Mouse (Mus musculus): Measurements from ENCODE around the gene P2ry10. TPM values are rescaled to one million over a fixed set of nuclear protein-coding genes. Genes with fewer than 3 reads are reported as not detected.
"Not testable (repeated sequence)": the region's sequence is repeated elsewhere in the genome, so short reads cannot be mapped to it uniquely, and the experiment has no call there.

Gene P2ry10
- polyA plus RNA-seq (2016; fragmentation: Nextera tagmentation; extraction: Ambion mirVana) = not detected in 2 replicates

DNA sequence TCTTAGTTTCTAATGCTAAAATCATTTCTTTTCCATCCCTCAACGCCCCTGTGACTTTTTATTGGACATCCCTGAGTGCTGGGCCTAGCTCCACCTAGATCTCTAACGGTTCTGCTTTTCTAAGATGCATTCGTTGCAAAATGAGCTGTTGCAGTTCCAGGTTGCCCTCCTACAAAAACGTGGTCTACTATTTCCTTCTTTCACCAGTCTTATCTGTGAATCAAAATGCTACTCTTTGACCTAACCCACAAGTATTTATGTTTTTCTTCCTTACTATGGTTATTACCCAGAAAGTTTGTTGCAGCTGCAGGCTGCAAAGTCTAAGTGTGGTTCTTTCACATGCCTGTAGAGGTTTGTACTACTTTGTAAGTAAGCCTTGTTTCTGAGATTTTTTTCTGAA lies at the start of gene P2ry10:
P2ry10 (plus strand) TSS at position 316 of the 400 bp plus-strand sequence.
- no peak within 1 kb of the TSS for H3K4me2 ChIP-seq (replicated peaks)
- no peak within 1 kb of the TSS for H3K4me3 ChIP-seq
- H3K9ac ChIP-seq = no peak within 1 kb of the TSS
- no peaks in the 10 kb centered on the region for H3K4me1 ChIP-seq
- WGBS = 60% methylated on average over 4 of the region's 4 CpGs
- H3K9me3 ChIP-seq = no peaks in the 10 kb centered on the region
- no peak for ATAC-seq (ENCODE audit: low FRiP score, low read depth)
- no peak within 1 kb of the TSS for H3K27ac ChIP-seq
- H3K36me3 ChIP-seq = no peaks in the 10 kb centered on the region
- H3K27me3 ChIP-seq (replicated peaks) = no peaks in the 10 kb centered on the region

DNA sequence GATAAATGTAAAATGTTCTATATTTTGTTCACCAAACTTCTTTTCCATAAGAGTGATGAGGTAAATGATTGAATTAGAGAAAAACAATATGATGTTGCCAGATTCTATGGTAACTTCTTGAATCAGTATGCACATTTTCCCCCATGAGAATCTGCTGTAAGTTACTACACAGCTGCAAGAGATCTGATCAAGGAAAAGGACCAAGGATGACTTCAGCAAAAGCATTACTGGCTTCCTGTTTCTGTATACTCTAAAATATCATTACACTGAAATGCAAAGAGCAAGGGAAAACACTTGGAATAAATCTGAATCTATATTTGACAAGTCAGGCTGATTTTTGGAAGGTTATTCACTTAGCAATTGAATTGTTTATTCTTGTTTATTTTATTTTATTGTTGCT lies 49.1 kb upstream of the P2ry10 start:
- H3K27ac ChIP-seq = no peak overlapping the region
- no peak overlapping the region for H3K4me3 ChIP-seq
- ATAC-seq (ENCODE audit: low FRiP score, low read depth) = no peak

GRCm38 (mm10) chrX:107039635-107040034 lies 48.7 kb upstream of the P2ry10 start:
- ATAC-seq (ENCODE audit: low FRiP score, low read depth) = no peak
- Histone ChIP-seq H3K9me3 (no peaks in the 10 kb centered on the region), H3K4me1 (no peaks in the 10 kb centered on the region), H3K27ac (no peak overlapping the region), H3K36me3 (no peaks in the 10 kb centered on the region), H3K4me3 (no peak overlapping the region), H3K27me3 (replicated peaks) (no peaks in the 10 kb centered on the region), H3K4me2 (replicated peaks) (no peak overlapping the region), H3K9ac (no peak overlapping the region)
- 77% methylated on average over 2 of the region's 2 CpGs for WGBS

More for the DNA sequence above, 49.1 kb upstream of the P2ry10 start:
- H3K4me1 ChIP-seq = no peaks in the 10 kb centered on the region
- H3K4me2 ChIP-seq (replicated peaks) = no peak overlapping the region
- H3K36me3 ChIP-seq = no peaks in the 10 kb centered on the region
- no peaks in the 10 kb centered on the region for H3K27me3 ChIP-seq (replicated peaks)
- no peak overlapping the region for H3K9ac ChIP-seq
- H3K9me3 ChIP-seq = no peaks in the 10 kb centered on the region

GRCm38 (mm10) chrX:107042367-107042766 lies 45.9 kb upstream of the P2ry10 start:
- Histone ChIP-seq H3K4me2 (replicated peaks) (no peak overlapping the region), H3K9ac (no peak overlapping the region), H3K27me3 (replicated peaks) (no peaks in the 10 kb centered on the region), H3K4me3 (no peak overlapping the region), H3K36me3 (no peaks in the 10 kb centered on the region), H3K27ac (no peak overlapping the region), H3K9me3 (no peaks in the 10 kb centered on the region), H3K4me1 (no peaks in the 10 kb centered on the region)
- WGBS = 92% methylated on average over 2 of the region's 2 CpGs
- no peak for ATAC-seq (ENCODE audit: low FRiP score, low read depth)

DNA sequence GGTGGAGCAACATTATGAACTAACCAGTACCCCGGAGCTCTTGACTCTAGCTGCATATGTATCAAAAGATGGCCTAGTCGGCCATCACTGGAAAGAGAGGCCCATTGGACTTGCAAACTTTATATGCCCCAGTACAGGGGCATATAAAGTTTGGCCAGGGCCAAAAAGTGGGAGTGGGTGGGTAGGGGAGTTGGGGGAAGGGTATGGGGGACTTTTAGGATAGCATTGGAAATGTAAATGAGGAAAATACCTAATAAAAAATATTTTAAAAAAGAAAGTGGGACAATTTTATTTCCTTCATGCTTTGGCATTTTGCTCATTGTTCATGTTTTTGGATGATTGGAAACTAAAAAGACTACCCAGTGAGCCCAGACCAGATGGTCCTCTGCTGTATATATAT lies 4.9 kb upstream of the P2ry10 start:
- not testable (repeated sequence) for H3K4me3 ChIP-seq; H3K27me3 ChIP-seq (replicated peaks); H3K9ac ChIP-seq; H3K27ac ChIP-seq; H3K36me3 ChIP-seq; H3K9me3 ChIP-seq; ATAC-seq (ENCODE audit: low FRiP score, low read depth); H3K4me1 ChIP-seq; H3K4me2 ChIP-seq (replicated peaks)
- WGBS = 83% methylated on average over 2 of the region's 2 CpGs

DNA sequence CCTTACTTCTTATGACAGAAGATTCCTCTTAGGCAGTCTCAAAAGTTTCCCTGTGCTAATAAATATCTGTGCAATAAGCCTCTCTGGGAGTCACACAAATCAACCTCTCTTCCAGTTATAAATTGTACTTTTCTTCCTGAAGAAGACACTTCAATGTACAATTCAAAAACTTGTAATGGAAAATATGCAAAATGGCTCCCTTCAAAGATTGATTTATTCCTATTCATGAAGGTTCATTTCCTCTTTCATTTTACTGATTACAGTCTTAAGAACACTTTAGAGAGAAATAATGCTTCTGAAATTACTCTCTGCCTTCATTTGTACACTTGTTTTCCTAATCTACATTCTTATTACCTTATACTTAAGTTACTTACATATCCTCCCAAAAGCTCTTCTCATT lies 4.0 kb upstream of the P2ry10 start:
- H3K4me3 ChIP-seq = no peak overlapping the region
- no peak overlapping the region for H3K9ac ChIP-seq
- no peaks in the 10 kb centered on the region for H3K27me3 ChIP-seq (replicated peaks)
- H3K36me3 ChIP-seq = no peaks in the 10 kb centered on the region
- H3K4me1 ChIP-seq = no peaks in the 10 kb centered on the region
- H3K9me3 ChIP-seq = no peaks in the 10 kb centered on the region
- no peak overlapping the region for H3K27ac ChIP-seq
- no peak for ATAC-seq (ENCODE audit: low FRiP score, low read depth)
- no peak overlapping the region for H3K4me2 ChIP-seq (replicated peaks)

DNA sequence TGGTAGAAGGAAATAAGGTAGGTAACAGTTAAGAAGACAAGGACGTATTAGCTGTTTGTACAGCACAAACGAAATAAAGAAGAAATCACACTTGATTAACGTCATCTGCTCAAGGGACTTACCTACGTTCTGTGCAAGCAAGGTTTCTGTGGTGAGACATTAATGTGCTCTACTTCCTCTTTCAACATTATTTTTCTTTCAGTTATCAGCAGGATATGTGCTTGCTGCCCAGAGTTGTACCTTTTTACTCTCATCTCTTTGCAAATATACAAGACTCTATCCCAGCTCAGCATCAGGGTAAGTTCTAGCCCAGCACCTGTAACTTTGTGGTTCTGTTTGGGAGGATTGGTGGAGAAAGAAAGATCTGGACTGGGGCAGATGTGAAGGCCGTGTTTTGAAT lies 839 bp downstream of the P2ry10 start:
- Histone ChIP-seq H3K4me2 (replicated peaks) (no peak overlapping the region), H3K9ac (no peak overlapping the region), H3K9me3 (no peaks in the 10 kb centered on the region), H3K36me3 (no peaks in the 10 kb centered on the region), H3K27ac (no peak overlapping the region), H3K4me3 (no peak overlapping the region), H3K27me3 (replicated peaks) (no peaks in the 10 kb centered on the region), H3K4me1 (no peaks in the 10 kb centered on the region)
- no peak for ATAC-seq (ENCODE audit: low FRiP score, low read depth)
- 79% methylated on average over 5 of the region's 5 CpGs for WGBS

DNA sequence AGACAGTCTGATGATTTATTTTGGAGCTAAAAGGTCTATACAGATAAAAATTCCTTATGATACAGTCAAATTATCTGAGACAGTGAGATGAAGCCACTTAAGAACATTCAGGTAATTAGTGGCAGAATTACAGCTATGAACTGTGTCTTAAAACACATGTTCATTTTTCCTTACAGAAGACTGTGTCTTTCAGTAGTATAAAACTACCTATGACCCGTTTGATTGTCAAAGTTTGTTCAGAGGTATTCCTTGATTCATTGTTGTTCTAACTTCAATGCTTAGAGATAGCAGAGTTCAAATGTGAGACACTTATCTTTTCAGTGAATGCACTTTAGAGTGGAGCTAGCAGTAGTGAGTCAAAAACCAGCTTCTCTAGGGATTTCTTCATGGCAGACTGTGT lies 1.6 kb downstream of the P2ry10 start:
- H3K9me3 ChIP-seq = no peaks in the 10 kb centered on the region
- no peaks in the 10 kb centered on the region for H3K4me1 ChIP-seq
- H3K4me3 ChIP-seq = no peak overlapping the region
- no peak overlapping the region for H3K9ac ChIP-seq
- no peaks in the 10 kb centered on the region for H3K36me3 ChIP-seq
- no peaks in the 10 kb centered on the region for H3K27me3 ChIP-seq (replicated peaks)
- WGBS = 81% methylated on average over 1 of the region's 1 CpGs
- H3K27ac ChIP-seq = no peak overlapping the region
- H3K4me2 ChIP-seq (replicated peaks) = no peak overlapping the region
- no peak for ATAC-seq (ENCODE audit: low FRiP score, low read depth)

- Histone ChIP-seq H3K36me3 (no peaks in the 10 kb centered on the region), H3K27ac (no peak overlapping the region), H3K9me3 (no peaks in the 10 kb centered on the region), H3K9ac (no peak overlapping the region), H3K4me1 (no peaks in the 10 kb centered on the region), H3K27me3 (replicated peaks) (no peaks in the 10 kb centered on the region), H3K4me2 (replicated peaks) (no peak overlapping the region), H3K4me3 (no peak overlapping the region)
- WGBS = 76% methylated on average over 3 of the region's 3 CpGs
- no peak for ATAC-seq (ENCODE audit: low FRiP score, low read depth)
These were observed 7.3 kb downstream of the P2ry10 start for GRCm38 (mm10) chrX:107095633-107096032.

DNA sequence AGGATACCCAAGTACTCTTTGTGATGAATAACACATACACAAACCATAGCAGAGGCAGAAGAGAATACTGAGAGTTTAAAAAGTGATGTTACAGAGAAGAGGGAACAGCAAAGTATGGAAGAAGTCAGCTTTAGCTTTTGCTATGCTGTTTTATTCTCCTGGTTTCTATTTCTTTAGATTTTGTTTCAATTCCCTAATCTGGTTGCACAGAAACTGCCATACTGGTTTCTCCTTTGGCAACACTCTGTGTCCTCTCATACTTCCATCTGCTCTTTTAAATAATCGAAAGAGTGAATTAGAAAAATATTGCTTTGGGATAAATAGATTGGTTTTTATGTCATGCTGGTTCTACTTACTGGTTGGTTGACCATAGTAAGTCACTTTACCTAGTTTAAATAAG lies 28.0 kb downstream of the P2ry10 start:
- WGBS = 91% methylated on average over 1 of the region's 1 CpGs
- Histone ChIP-seq H3K9ac (no peak overlapping the region), H3K36me3 (no peaks in the 10 kb centered on the region), H3K27ac (no peak overlapping the region), H3K9me3 (no peaks in the 10 kb centered on the region), H3K4me2 (replicated peaks) (no peak overlapping the region), H3K4me1 (no peaks in the 10 kb centered on the region), H3K27me3 (replicated peaks) (no peaks in the 10 kb centered on the region), H3K4me3 (no peak overlapping the region)
- ATAC-seq (ENCODE audit: low FRiP score, low read depth) = no peak

GRCm38 (mm10) chrX:107116987-107117386 lies 28.7 kb downstream of the P2ry10 start:
- no peak overlapping the region for H3K4me2 ChIP-seq (replicated peaks)
- H3K36me3 ChIP-seq = no peaks in the 10 kb centered on the region
- H3K4me3 ChIP-seq = no peak overlapping the region

GRCm38 (mm10) chrX:107143184-107143583 lies 54.9 kb downstream of the P2ry10 start:
- no peak for ATAC-seq (ENCODE audit: low FRiP score, low read depth)
- H3K4me3 ChIP-seq = no peak overlapping the region
- H3K27ac ChIP-seq = no peak overlapping the region
- no peaks in the 10 kb centered on the region for H3K27me3 ChIP-seq (replicated peaks)
- H3K9me3 ChIP-seq = no peaks in the 10 kb centered on the region
- H3K4me2 ChIP-seq (replicated peaks) = no peak overlapping the region
- WGBS = 86% methylated on average over 3 of the region's 3 CpGs
- no peaks in the 10 kb centered on the region for H3K4me1 ChIP-seq
- H3K9ac ChIP-seq = no peak overlapping the region
- H3K36me3 ChIP-seq = no peaks in the 10 kb centered on the region

More at GRCm38 (mm10) chrX:107116987-107117386, 28.7 kb downstream of the P2ry10 start:
- Histone ChIP-seq H3K9ac (no peak overlapping the region), H3K27me3 (replicated peaks) (no peaks in the 10 kb centered on the region), H3K27ac (no peak overlapping the region), H3K4me1 (no peaks in the 10 kb centered on the region), H3K9me3 (no peaks in the 10 kb centered on the region)
- WGBS = 77% methylated on average over 1 of the region's 1 CpGs
- no peak for ATAC-seq (ENCODE audit: low FRiP score, low read depth)

GRCm38 (mm10) chrX:107143930-107144329 lies 55.6 kb downstream of the P2ry10 start:
- Histone ChIP-seq H3K27me3 (replicated peaks) (no peaks in the 10 kb centered on the region), H3K4me2 (replicated peaks) (no peak overlapping the region), H3K9me3 (no peaks in the 10 kb centered on the region), H3K4me3 (no peak overlapping the region), H3K36me3 (no peaks in the 10 kb centered on the region), H3K27ac (no peak overlapping the region), H3K4me1 (no peaks in the 10 kb centered on the region), H3K9ac (no peak overlapping the region)
- WGBS = 63% methylated on average over 2 of the region's 2 CpGs
- no peak for ATAC-seq (ENCODE audit: low FRiP score, low read depth)
